Mouse (Mus musculus) spleen, adult 2 months (tissue): Measurements from ENCODE around the gene Mageh1.

Source experiments
- CTCF ChIP-seq: fragments of 200-500 bp; IDR thresholded peaks from 2 replicates; pipeline ENCODE4 v1.5.1; 2011; ENCODE audit warnings: mild to moderate bottlenecking, inconsistent platforms; ENCODE audit not compliant: insufficient read depth, insufficient read length, insufficient replicate concordance; ENCODE audit errors: extremely low read depth
- POLR2A ChIP-seq: fragments of 200-500 bp; IDR thresholded peaks from 2 replicates; pipeline ENCODE4 v1.6.1; 2011; ENCODE audit warnings: low read depth, low read length, inconsistent platforms

DNA sequence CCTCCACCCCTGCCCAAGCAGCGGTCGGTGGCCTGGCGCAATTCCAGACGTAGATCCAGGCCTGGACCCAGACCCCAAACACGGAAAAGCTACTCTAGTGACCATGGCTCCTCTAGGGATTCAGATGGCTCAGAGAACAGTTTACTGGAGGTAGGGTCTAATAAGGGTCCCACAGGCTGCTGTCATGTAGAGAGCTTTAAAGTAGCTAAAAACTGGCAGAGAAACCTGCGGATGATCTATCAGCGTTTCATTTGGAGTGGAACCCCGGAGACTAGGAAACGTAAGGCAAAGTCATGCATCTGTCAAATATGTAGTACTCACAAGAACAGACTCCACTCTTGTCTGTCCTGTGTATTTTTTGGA is 29.7 kb downstream of the Mageh1 start:
- TF ChIP-seq POLR2A (no peak), CTCF (no peak)
